11 mouse cellular contexts compared by ENCODE assay signal in the genomic region with DNA sequence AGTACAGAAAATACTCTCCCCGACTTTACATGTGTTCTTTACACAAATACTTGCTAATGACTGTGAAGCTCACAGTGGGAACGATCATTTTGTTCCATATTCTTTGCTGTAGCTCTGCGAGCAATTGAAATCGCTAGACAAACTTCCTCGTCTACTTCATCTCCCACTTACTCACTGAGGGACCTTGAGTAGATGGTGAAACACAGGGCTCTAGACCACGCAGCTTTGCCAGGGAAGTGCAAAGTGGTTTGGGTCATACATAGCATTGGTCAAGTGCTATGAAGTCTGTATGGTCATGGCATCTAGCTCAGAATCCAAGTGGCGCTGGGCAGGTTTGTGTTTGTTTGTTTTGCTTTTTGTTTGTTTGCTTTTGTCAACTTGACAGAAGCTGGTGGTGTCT.
"Had no signal": no experiment of that assay in that cellular context is flagged by ENCODE, and none has a peak within 500 bp of the region (broad histone marks: within the 10 kb centered on the region; RNA-seq: fewer than 3 reads in every experiment).

No protein-coding gene starts in this region.

- DNase-seq: kidney, adult 11 months; kidney, adult 8-10 months; kidney, postnatal 10 days; kidney, postnatal 36 days; layer of hippocampus, postnatal 36 days; liver, embryonic 13.5 days; lung, adult 2 months; retina, postnatal 1 day; right cerebral cortex, postnatal 25 days; thymus, adult 18-20 months; thymus, postnatal 14 days had no signal
